Mouse (Mus musculus) kidney, adult 2 months (tissue): ENCODE data around the gene Upk3b.

Experiments
- CTCF ChIP-seq: fragments of 200-500 bp; conservative IDR thresholded peaks from 2 replicates; pipeline ENCODE4 v1.5.1; 2011; ENCODE audit warnings: low read depth, mild to moderate bottlenecking, control low read depth, low read length, moderate library complexity, mixed read lengths; ENCODE audit not compliant: insufficient read depth, insufficient read length
- POLR2A ChIP-seq: fragments of 200-500 bp; IDR thresholded peaks from one replicate; pipeline ENCODE4 v1.6.1; 2011; ENCODE audit warnings: low read depth, low read length, control low read depth

- TF ChIP-seq CTCF (no peak), POLR2A (no peak)
Observed at GRCm38 (mm10) chr5:136016014-136016876, 22.1 kb upstream of the Upk3b start.
